Mouse (Mus musculus): ENCODE measurements around the gene Shisa7. TPM values are rescaled to one million over a fixed set of nuclear protein-coding genes. Genes with fewer than 3 reads are reported as not detected.
"Not testable (repeated sequence)": the region's sequence is repeated elsewhere in the genome, so short reads cannot be mapped to it uniquely, and the experiment has no call there.

Shisa7 gene
- total RNA-seq (2021): 2.2 and 2.9 TPM in 2 replicates
- long read RNA-seq, experiment 1: 0 reads
- long read RNA-seq, experiment 2, partial matches to known transcripts: 1 of 1 reads
- long read RNA-seq, experiment 2, other reads (novel, unspliced or antisense): 0 of 1 reads

DNA sequence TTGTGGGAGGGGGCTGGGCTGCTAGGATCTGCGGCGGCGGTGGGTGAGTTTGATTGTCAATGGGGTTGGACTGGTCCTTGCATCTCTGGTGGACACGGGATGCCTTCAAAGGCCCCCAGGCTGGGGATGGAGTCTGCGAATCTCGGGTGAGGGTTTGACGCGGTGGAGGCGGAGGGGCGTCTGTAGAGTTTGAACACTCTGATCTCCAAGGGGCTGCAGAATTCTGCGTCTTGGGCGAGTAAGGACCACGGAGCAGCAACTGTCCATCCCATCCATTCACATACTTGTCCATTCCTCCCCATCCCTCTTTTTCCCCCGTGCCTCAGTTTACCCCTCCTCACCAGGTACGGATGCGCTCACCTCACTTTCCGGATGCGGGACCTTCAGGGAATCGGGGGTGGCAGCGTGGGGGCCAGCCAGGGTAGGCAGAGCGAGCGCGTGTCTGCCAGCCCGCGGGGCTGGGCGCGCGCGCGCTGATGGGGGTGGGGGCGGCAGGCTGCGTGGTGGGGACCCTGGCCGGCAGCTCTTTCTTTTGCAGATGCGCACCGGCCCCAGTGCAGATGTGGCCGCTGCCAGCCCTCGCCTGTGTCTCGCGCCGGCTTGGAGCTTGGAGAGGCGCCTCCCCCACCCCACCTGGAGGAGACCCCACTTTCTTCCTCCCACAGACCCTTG lies at the start of gene Shisa7:
Gene Shisa7, minus strand, starts transcription at position 452 of the 672 bp plus-strand sequence.
- no peak for DNase-seq

DNA sequence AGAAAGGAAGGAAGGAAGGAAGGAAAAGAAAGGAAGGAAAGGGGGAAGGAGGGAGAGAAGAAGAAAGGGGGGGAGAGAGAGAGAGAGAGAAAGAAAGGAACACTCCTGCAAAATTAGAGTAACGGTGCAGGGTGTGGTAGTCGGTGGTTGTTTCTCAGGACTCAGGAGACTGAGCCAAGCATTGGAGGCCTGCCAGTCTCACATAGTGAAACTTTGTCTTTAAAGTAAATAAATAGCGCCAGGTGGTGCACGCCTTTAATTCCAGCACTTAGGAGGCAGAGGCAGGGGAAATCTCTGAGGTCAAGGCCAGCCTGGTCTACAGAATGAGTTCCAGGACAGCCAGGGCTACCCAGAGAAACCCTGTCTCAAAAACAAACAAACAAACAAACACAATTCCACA lies 42.2 kb upstream of the Shisa7 start:
- DNase-seq: no peak

DNA sequence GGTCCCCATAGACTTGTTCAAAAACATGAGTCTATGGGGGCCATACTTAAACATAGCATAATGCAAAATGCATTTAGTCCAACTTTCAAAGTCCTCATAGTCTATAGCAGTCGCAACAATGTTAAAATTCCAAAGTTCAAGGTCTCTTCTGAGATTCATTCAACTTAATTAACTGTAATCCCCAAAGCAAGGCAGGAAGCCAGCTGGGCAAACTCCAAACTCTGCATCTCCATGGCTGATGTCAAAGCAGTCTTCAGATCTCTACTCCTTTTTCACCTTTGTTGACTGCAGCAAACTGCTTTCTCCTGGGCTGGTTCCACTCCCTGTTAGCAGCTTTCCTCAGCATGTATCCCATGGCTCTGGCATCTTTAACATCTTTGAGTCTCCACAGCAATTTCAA lies 34.5 kb upstream of the Shisa7 start:
- DNase-seq: not testable (repeated sequence)

DNA sequence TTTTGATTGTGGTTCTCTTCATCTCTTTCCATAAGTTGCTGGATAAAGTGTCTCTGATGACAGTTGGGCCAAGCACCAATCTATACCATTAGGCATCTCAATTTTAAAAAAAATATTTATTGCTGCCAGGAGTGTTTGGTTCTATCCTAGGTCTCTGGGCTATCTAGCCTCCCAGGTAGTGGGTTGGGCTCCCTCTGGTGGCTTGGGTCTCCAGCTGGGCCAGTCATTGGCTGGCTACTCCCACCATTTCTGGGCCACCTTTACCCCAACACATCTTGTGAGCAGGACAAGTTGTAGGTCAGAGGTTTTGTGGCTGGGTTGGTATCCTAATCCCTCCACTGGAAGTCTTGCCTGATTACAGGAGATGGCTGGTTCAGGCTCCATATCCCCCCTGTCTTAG lies 33.7 kb upstream of the Shisa7 start:
- peak; percentile 40 for DNase-seq

DNA sequence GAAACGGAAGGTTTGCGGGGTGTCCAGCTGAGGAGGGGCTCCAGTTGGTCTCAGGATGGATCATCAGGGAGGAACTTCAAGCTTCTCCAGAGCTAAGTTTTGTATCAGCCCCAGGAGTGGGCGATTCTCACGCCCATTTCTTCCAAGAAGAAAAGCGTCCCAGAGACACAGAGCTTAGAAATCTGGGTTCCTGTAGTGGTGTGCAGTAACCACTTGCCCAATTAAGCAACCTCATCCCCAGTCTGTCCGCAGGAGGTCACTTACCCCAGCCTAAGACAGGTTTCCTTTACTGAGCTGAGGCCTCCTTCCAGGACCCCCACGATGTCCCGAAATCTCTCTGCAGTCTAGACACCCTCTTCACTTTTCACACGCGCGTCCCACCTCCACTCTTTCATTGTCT lies 32.7 kb upstream of the Shisa7 start:
- no peak for DNase-seq

DNA sequence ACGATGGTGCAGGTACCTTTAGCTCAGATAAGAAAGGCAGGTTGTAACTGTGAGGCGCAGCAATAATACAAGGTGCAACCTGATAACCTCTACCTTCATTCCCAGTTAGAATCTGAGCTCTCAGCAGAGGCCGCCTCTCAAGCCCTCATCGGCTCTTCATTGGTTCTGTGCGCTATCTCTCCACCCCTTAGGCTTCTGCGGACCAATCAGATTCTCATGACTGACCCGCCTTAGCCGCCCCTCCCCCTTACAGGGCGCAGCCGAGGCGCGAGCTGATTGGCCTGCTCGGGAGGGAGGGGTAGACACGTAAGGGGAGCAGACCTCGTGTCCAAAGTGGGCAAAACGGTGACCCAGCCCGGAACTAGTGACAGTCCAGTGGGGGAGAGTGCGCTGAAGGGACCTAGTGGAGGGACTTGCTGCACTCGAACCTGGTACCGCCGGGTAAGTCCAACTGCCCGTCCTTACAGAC lies 32.3 kb upstream of the Shisa7 start, which contains the start of gene Isoc2a:
Gene Isoc2a, plus strand, starts transcription at position 401 of the 469 bp plus-strand sequence.
- peak; percentile 96 for DNase-seq

DNA sequence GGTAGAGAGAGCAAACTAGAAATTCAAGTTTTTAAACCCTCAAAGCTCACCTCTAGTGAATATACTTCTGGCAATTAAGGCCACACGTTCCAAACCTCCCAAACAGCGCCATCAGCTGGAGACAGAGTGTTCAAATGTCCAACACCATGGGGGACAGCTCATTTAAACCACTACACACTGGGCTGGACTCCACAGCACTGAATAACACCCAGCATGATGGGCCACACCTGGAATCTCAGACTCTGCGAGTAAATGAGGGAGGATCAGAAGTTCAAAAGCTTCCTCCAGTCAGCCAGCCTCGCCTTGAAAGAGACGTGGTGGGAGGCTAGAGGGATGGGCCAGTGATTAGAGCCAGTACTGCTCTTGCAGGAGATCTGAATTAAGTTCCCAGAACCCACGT lies 25.6 kb upstream of the Shisa7 start, which contains the start of gene Isoc2b:
Gene Isoc2b, minus strand, starts transcription at position 126 of the 400 bp plus-strand sequence.
- DNase-seq: no peak

DNA sequence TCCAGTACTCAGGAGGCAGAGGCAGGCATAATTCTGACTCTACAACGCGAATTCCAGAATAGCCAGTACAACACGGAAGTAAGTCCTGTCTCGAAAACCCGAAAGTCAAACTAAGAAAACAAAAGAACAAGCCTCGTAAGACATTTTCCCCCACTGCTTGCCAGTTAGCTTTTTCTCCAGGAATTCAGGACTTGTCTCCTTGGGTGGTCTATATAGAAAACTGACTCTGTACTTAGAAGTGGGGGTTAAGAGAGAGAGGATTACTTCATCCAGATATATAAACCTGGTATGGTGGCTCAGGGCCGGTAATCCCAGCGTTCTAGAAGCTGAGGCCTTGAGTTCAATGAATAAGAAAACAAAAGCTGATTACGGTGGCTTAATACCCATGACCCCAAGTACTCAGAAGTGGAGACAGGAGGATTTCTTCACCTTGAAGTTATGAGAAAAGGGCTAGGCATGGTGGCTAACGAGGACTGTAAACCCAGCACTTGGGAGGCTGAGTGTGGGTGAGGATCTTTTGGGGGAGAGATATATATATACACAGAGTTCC lies 22.2 kb upstream of the Shisa7 start:
- DNase-seq: no peak

DNA sequence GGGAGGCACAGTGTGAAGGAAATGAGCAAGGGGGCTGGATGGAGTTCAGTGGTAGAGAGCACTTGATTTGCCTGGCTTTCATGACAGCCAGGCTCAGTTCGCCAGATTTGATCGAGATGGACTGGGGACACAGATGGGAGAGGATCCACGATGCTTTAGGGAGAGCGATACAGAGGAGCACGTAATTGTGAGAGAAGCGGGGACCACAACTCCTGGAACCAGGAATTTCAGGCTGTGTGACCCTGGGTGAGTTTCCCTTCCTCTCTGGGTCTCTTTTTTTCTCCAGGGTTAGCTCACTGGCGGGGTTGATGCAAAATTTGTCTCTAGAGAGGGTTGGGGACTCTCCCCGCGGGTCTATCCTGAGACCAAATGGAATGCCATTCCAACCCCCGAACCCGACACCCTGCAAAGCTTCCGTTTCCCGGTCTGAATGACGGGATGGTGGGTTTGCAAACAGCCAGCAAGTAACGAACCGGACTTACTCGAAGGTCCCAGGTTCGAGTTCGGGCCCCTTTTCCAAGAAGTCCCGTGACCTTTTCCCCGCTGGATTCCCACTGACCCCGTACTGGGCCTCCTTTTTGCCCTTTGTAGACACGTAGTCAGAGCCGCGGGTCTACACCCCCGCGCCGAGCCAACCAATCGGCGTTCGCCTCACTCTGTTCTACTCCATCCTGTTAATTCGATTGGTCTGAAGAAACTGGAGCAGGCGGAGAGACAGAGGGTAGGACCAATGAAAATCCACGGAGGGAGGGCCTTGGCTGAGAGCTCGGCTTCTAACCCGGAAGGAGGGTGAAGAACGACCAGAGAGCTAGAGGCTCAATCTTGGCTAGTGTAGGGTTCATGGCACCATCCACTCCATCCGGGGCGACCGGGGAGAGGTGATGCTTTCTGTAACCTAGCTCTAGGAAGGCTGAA lies 21.3 kb upstream of the Shisa7 start:
- peak; percentile 97 for DNase-seq

DNA sequence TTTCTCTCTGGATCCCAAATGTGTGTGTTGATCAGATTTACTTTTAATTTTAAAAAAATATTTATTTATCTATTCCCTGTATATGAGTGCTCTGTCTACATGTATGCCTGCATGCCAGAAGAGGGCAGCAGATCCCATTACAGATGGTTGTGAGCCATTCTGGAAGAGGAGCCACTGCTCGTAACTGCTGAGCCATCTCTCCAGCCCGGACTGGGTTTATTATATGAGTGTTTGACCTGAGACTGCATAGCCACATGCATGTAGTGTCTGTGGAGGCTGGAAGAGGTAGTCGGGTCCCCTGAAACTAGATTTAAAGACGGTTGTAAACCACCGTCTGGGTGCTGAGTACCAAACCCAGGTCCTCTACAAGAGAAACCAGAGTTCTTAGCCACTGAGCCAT lies 20.6 kb upstream of the Shisa7 start:
- peak; percentile 74 for DNase-seq

DNA sequence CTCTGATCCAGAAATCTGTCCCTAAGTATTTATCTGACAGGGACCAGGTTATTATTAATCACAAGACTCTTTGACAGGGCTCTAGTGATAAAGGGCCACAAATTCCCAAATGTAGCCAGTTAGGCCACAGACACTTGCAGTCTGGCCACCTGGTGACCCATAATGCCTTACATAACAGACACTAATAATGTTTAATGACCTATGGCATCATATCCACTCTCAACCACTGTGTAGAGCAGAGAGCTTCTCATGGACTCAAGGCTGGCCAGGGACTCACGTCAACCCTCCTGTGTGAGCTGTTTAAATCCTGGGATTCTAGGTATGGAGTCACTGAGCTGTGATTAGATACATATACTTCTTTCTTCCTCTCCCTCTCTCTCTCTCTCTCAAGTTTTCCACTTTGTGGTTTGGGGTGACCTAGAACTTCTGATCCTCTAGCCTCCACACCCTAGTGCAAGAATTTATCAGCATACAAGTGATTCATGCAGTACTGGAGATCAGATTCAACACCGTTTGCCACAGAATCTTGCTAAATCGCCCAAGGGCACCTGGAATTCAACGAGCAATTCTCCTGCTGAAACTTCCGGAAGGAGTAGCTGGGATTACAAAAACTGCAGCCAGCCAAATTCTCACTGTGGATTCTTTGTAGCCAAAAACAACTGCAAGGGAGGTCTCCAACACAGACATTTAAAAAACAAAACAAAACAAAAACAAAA lies 19.8 kb upstream of the Shisa7 start:
- peak; percentile 60 for DNase-seq

DNA sequence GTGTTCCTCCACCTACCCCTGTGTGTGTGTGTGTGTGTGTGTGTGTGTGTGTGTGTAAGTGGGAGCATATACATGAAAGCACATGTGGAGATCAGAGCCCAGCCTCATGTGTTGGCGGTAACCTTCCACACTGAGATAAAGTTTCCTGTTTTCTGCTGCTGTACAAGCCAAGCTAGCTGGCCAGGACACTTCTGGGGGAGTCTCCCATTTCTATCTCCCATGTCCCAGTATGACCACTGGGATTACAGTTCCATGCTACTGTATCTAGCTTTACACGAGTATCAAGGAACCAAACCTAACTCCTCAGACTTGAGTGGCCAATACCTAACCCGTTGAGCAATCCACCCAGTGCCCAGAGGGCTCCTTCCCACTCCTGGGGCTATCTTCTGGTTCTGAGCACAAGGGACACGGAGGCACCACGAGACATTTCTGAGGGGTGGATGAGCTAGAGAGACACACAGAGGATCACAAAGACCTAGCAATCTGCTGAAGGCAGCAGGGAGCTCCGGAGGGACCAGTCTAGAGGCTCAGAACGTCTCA lies 19.1 kb upstream of the Shisa7 start:
- DNase-seq: no peak

DNA sequence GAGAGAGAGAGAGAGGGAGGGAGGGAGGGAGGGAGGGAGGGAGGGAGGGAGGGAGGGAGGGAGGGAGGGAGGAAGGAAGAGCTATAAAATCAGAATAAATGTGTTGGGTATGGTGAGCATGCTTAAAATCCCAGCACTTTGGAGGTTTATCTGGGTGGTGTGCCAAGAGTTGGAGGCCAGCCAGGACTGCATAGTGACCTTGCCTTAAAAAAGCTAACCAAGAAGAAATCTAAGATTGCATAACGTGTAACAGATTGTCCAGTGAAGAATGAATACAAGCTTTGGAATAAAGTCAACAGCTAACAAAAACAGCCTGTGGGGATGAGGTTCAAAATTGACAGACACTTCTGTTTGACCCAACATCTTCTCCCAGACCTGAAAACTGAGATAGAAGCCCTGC lies 18.5 kb upstream of the Shisa7 start:
- peak; percentile 94 for DNase-seq

DNA sequence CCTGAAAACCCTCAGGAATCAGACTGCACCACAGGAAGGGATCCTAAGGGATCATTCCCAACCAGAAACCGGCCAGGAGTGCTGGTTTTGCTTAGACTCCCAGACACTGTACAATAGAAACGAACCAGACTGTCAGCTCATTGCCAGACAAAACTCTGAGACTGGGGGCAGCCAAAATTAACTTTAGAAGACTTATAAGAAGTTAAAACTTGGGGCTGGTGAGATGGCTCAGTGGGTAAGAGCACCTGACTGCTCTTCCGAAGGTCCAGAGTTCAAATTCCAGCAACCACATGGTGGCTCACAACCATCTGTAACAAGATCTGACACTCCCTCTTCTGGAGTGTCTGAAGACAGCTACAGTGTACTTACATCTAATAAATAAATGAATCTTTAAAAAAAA lies 16.4 kb upstream of the Shisa7 start:
- not testable (repeated sequence) for DNase-seq

DNA sequence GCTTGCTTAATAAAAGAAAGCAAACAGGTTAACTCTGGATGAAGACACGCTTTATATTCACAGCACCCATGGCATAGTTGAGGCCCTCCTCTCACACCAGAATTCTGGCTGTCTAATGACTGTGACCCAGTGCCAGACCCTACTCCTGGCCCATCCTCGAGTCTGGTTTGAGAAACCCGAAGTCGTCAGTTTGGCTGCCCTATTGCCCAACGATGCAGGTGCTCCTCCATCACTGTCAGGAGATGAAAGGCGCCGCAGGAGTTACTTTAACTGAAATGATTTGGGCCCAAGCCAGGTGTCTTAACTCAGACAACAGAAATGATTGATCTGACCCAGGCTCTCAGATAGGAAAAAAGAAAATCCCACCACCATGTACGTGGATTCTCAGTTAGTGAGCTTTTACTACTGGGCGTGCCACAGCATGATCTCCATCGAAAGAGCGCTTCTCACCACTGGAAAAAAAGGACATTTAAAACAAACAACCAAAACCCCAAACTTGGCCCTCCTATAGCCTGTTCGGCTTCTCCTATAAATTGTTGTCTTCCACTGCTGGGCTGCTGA lies 15.0 kb upstream of the Shisa7 start:
- DNase-seq: no peak

DNA sequence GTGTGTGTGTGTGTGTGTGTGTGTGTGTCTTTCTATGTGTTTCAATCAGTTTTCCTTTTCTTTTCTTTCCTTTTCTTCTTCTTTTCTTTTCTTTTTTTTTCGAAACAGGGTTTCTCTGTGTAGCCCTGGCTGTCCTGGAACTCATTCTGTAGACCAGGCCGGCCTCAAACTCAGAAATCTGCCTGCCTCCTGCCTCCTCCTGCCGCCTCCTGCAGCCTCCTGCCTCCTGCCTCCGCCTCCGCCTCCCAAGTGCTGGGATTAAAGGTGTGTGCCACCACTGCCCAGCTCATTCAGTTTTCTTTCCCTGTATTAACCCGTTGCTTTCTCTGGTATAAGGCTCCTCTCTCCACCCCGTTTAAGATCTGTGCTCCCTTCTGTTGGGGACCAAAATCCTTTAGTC lies 12.8 kb upstream of the Shisa7 start:
- DNase-seq: no peak

DNA sequence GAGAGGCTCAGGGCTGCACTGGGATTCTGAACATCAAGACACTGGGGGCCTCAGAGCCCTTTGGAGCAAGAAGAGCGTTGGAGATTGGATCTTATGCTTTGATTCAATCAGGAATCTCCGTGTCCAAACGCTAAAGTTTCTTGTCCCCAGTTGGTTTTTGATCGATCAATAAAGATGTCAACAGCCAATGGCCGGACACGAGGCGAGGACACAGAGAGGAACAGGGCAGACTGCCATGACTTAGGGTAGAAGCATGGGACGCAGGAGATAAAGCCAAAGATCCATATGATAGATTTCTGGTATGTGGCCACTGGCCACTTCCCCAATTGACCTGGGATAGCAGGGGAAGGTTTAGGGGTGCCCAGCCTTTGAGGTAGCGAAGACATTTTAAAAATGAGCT lies 12.0 kb upstream of the Shisa7 start:
- DNase-seq: no peak

DNA sequence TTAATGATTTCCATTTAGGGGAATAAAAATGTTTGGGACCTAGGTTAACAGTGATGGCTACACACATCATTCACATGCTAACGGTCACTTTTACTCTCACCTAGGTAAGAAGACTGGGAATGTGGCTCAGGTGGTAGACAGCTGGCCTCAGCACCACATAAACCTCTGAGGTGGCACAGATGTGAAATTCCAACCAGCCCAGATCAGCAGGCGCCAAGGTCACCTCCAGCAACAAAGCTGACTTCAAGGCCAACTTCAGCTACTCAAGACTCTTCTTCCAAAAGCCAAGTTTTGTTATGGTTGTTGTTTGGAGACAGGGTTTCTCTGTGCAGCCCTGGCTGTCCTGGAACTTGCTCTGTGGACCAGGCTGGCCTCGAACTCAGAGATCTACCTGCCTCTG lies 9.1 kb upstream of the Shisa7 start:
- no peak for DNase-seq

DNA sequence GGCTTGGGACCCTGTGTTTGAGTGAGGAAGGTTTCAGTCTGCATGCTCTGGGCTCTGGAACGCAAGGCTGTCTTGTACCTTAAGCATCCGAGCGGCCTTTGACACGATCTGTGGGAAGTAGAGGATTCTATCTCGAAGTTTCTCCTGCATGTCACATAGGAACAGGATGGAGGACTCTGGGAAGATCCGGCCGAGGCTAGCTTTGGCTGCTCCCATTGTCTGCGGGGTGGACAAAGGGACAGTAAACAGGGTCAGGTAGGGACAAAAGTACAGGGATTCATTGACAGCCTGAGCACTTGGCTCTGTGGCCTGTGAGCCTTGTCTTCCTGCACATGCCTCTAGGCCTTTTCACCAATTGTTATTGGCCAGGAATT lies 6.8 kb upstream of the Shisa7 start:
- DNase-seq: no peak

DNA sequence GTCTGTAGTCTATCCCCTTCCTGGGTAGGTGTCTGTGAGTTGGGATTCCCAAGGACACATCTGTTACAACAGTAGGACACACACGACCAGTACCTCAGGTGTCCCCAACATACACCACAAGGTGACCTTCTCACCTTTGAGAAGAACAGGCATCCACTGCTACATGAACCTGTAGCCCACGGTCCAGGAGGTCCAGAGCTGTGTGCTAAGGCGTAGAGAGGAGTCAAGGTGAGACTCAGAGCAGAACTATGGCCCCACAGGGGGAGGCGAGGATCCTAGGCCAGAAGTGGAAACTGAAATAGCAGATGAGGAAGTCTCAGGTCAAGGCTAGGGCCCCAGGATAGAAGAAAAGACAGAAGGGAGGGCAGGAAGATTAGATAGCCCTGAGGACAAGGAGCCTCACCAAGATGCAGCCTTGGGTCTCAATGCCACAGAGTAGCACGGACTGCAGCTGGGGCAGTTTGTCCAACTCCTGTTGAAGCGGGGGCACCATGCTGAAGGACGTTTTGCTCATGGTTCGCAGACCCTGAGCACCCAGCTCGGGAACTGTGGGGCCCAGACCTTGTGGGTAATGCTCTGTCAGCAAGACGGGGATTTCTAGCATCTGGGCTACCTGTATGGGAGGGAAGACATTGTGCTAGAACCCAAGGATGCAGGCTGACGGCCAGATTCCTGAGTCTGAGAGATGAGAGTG lies 6.3 kb upstream of the Shisa7 start:
- DNase-seq: no peak

DNA sequence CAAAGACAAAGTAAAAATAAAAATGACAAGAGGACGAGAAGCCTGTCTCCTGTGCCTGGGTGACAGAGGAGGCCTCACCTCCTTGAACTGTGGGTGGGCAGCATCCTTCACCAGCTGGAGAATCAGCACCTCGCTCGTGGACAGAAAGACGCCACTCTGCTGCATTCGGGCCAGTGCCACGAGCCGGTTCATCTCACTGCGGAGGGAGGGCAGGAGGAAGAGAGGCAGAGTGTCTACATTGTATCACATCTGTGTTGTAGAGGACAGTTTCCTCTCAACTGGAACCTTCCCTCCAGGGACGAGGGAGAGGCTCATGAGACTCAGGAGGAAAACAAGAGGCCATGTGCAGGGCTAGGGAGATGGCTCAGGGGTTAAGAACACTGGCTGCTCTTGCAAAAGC lies 4.9 kb upstream of the Shisa7 start:
- no peak for DNase-seq

All from adrenal gland, postnatal 14 days (tissue).